10 mouse cellular contexts compared by ENCODE assay signal in genomic region chr14:115371131-115371530, GRCm38 (mm10).
DNase-seq lines count a peak whose midpoint lies in the region; ATAC-seq lines count a peak whose summit lies in the region.
"Had no signal": no experiment of that assay in that cellular context is flagged by ENCODE, and none has a peak within 500 bp of the region (broad histone marks: within the 10 kb centered on the region; RNA-seq: fewer than 3 reads in every experiment).

No protein-coding gene starts in this region.

- no peaks in the 10 kb centered on the region for H3K9me3 ChIP-seq in embryonic facial prominence, embryonic 10.5 days
- H3K9me3 ChIP-seq in hindbrain, embryonic 12.5 days (replicated peaks) = no peaks in the 10 kb centered on the region
- H3K9me3 ChIP-seq: embryonic facial prominence, embryonic 13.5 days; neural tube, embryonic 13.5 days had no signal

- 11% methylated on average over 1 of the region's 1 CpGs for WGBS in embryonic facial prominence, embryonic 10.5 days
- 10% methylated on average over 1 of the region's 1 CpGs for WGBS in hindbrain, embryonic 12.5 days

- DNase-seq in kidney, adult 18-20 months = peak; percentile 31
- no peak for DNase-seq in kidney, postnatal 14 days
- peak; percentile 24 for DNase-seq in urinary bladder, postnatal 25 days (ENCODE audit: low spot score)
- no peak for DNase-seq in urinary bladder, postnatal 4 days (ENCODE audit: low spot score in 2 of 2)
- DNase-seq in embryonic facial prominence, embryonic 10.5 days (ENCODE audit: low spot score) = peak; percentile 18
- peak; percentile 36 for DNase-seq in thymus, postnatal 14 days
- no peak for DNase-seq in cerebellum, adult 9-11 months

- no peak overlapping the region for H3K9ac ChIP-seq in hindbrain, embryonic 12.5 days
- H3K9ac ChIP-seq: embryonic facial prominence, embryonic 13.5 days; neural tube, embryonic 13.5 days had no signal

- no peaks in the 10 kb centered on the region for H3K36me3 ChIP-seq in embryonic facial prominence, embryonic 10.5 days (replicated peaks)
- H3K36me3 ChIP-seq in hindbrain, embryonic 12.5 days = no peaks in the 10 kb centered on the region
- H3K36me3 ChIP-seq: embryonic facial prominence, embryonic 13.5 days; neural tube, embryonic 13.5 days had no signal

- H3K27ac ChIP-seq in embryonic facial prominence, embryonic 10.5 days (replicated peaks) = no peak overlapping the region
- no peak overlapping the region for H3K27ac ChIP-seq in hindbrain, embryonic 12.5 days
- H3K27ac ChIP-seq: embryonic facial prominence, embryonic 13.5 days; neural tube, embryonic 13.5 days had no signal

- H3K4me1 ChIP-seq in embryonic facial prominence, embryonic 10.5 days = no peaks in the 10 kb centered on the region
- no peaks in the 10 kb centered on the region for H3K4me1 ChIP-seq in hindbrain, embryonic 12.5 days
- H3K4me1 ChIP-seq: embryonic facial prominence, embryonic 13.5 days had no signal

- no peak overlapping the region for H3K4me3 ChIP-seq in embryonic facial prominence, embryonic 10.5 days
- H3K4me3 ChIP-seq in hindbrain, embryonic 12.5 days = no peak overlapping the region
- H3K4me3 ChIP-seq: embryonic facial prominence, embryonic 13.5 days; neural tube, embryonic 13.5 days had no signal

- H3K27me3 ChIP-seq in embryonic facial prominence, embryonic 10.5 days (replicated peaks; ENCODE audit: low read depth, poor library complexity, severe bottlenecking) = no peaks in the 10 kb centered on the region
- H3K27me3 ChIP-seq in hindbrain, embryonic 12.5 days = no peaks in the 10 kb centered on the region
- H3K27me3 ChIP-seq: embryonic facial prominence, embryonic 13.5 days; neural tube, embryonic 13.5 days had no signal

- no peak for ATAC-seq in hindbrain, embryonic 12.5 days (ENCODE audit: low FRiP score)

- H3K4me2 ChIP-seq in hindbrain, embryonic 12.5 days (replicated peaks) = no peak overlapping the region
- H3K4me2 ChIP-seq: embryonic facial prominence, embryonic 13.5 days; neural tube, embryonic 13.5 days had no signal

Comparison
In these comparisons a context has a peak if more than half of its experiments do, and no peak if none do; other contexts are left out.
1. DNase-seq: peak in kidney, adult 18-20 months (single experiment), urinary bladder, postnatal 25 days (single experiment), embryonic facial prominence, embryonic 10.5 days (single experiment) and thymus, postnatal 14 days (single experiment); none in kidney, postnatal 14 days (single experiment), urinary bladder, postnatal 4 days (0 of 2) and cerebellum, adult 9-11 months (single experiment).